Mouse (Mus musculus) MEL (cell line): ENCODE results near the gene Nod1. TPM values are rescaled to one million over a fixed set of nuclear protein-coding genes. Genes with fewer than 3 reads are reported as not detected.
A peak's percentile ranks its signal among the peaks of the same experiment; 100 is the strongest.

Experiments
- DNase-seq: peaks from one replicate; pipeline ENCODE4 v3.0.0; 2011; ENCODE audit warnings: low read depth, low spot score
- H3K27ac ChIP-seq: 2 replicates; pipeline ENCODE4 v1.5.1; 2012; ENCODE audit warnings: low read depth, mild to moderate bottlenecking, control low read depth, low read length, moderate library complexity; ENCODE audit not compliant: control insufficient read depth
- H3K27me3 ChIP-seq, 2 experiments: fragments of 150-350 bp in 1 of 2; sonication (generic) in 1 of 2; 2 replicates each; pipeline ENCODE4 v1.6.1; 2012; ENCODE audit warnings: low read length in 2 of 2, mild to moderate bottlenecking in 2 of 2, improper control_type of control experiment in 1 of 2, moderate library complexity in 1 of 2; ENCODE audit not compliant: insufficient read depth in 2 of 2, control insufficient read depth in 1 of 2
- H3K36me3 ChIP-seq, 2 experiments: 2 replicates each; pipeline ENCODE4 v1.6.1; 2012 to 2014; ENCODE audit warnings: low read length in 2 of 2, improper control_type of control experiment in 1 of 2, inconsistent platforms in 1 of 2, mild to moderate bottlenecking in 1 of 2; ENCODE audit not compliant: insufficient read depth in 2 of 2, control insufficient read depth in 1 of 2
- H3K4me1 ChIP-seq, 2 experiments: fragments of 150-350 bp in 1 of 2; sonication (generic) in 1 of 2; 2 replicates each; pipeline ENCODE4 v1.6.1; 2012; ENCODE audit warnings: low read length in 2 of 2, improper control_type of control experiment in 1 of 2, mild to moderate bottlenecking in 1 of 2; ENCODE audit not compliant: insufficient read depth in 2 of 2, control insufficient read depth in 1 of 2
- H3K4me3 ChIP-seq, 2 experiments: fragments of 150-350 bp in 1 of 2; sonication (generic) in 1 of 2; 2 replicates each; pipeline ENCODE4 v1.5.1; 2012; ENCODE audit warnings: low read depth in 2 of 2, low read length in 2 of 2, mild to moderate bottlenecking in 2 of 2, moderate library complexity in 2 of 2, control low read depth in 1 of 2, improper control_type of control experiment in 1 of 2; ENCODE audit not compliant: control insufficient read depth in 1 of 2, insufficient read depth in 1 of 2
- H3K79me2 ChIP-seq: 2 replicates; pipeline ENCODE4 v1.6.1; 2012; ENCODE audit warnings: mild to moderate bottlenecking, low read length, moderate library complexity; ENCODE audit not compliant: control insufficient read depth, poor library complexity, insufficient read depth
- H3K9ac ChIP-seq: 2 replicates; pipeline ENCODE4 v1.6.1; 2012; ENCODE audit warnings: low read depth, mild to moderate bottlenecking, control low read depth, low read length, moderate library complexity; ENCODE audit not compliant: control insufficient read depth, poor library complexity, severe bottlenecking
- H3K9me3 ChIP-seq: fragments of 150-350 bp; sonication (generic); replicated peaks from 2 replicates; pipeline ENCODE4 v1.6.1; 2012; ENCODE audit warnings: mild to moderate bottlenecking, low read length, improper control_type of control experiment, moderate library complexity; ENCODE audit not compliant: insufficient read depth
- BHLHE40 ChIP-seq: IDR thresholded peaks from 2 replicates; pipeline ENCODE4 v1.6.1; 2012; ENCODE audit warnings: low read depth, mild to moderate bottlenecking, inconsistent platforms, low read length, improper control_type of control experiment, borderline replicate concordance
- CHD1 ChIP-seq: IDR thresholded peaks from 2 replicates; pipeline ENCODE4 v1.6.1; 2012; ENCODE audit warnings: low read depth, mild to moderate bottlenecking, inconsistent platforms, low read length, improper control_type of control experiment
- CHD2 ChIP-seq: IDR thresholded peaks from 2 replicates; pipeline ENCODE4 v1.6.1; 2011; ENCODE audit warnings: low read length, improper control_type of control experiment
- CTCF ChIP-seq, 3 experiments: IDR thresholded peaks in 2 of 3; conservative IDR thresholded peaks in 1 of 3; 2 replicates each; pipeline ENCODE4 v1.5.1; 2011 to 2012; ENCODE audit warnings: low read length in 3 of 3, low read depth in 2 of 3, mild to moderate bottlenecking in 2 of 3, improper control_type of control experiment in 1 of 3, inconsistent platforms in 1 of 3, mixed read lengths in 1 of 3, moderate library complexity in 1 of 3; ENCODE audit not compliant: control insufficient read depth in 1 of 3, insufficient read depth in 1 of 3, poor library complexity in 1 of 3, severe bottlenecking in 1 of 3
- E2F4 ChIP-seq: IDR thresholded peaks from 2 replicates; pipeline ENCODE4 v1.6.1; 2011; ENCODE audit warnings: low read depth, low read length, improper control_type of control experiment, borderline replicate concordance
- EP300 ChIP-seq, 2 experiments: IDR thresholded peaks; 2 replicates each; pipeline ENCODE4 v1.6.1; 2011; ENCODE audit warnings: improper control_type of control experiment in 2 of 2, low read length in 2 of 2, low read depth in 1 of 2, mild to moderate bottlenecking in 1 of 2
- HCFC1 ChIP-seq: IDR thresholded peaks from 2 replicates; pipeline ENCODE4 v1.6.1; 2012; ENCODE audit warnings: low read depth, mild to moderate bottlenecking, inconsistent platforms, low read length, improper control_type of control experiment, moderate library complexity
- MAFK ChIP-seq: IDR thresholded peaks from 2 replicates; pipeline ENCODE4 v1.6.1; 2011; ENCODE audit warnings: low read depth, mild to moderate bottlenecking, low read length, improper control_type of control experiment, borderline replicate concordance
- MAX ChIP-seq: IDR thresholded peaks from 2 replicates; pipeline ENCODE4 v1.6.1; 2011; ENCODE audit warnings: low read length, improper control_type of control experiment
- MXI1 ChIP-seq: IDR thresholded peaks from 2 replicates; pipeline ENCODE4 v1.6.1; 2011; ENCODE audit warnings: mild to moderate bottlenecking, low read depth, low read length, improper control_type of control experiment
- MYB ChIP-seq: IDR thresholded peaks from 2 replicates; pipeline ENCODE4 v1.6.1; 2011; ENCODE audit warnings: mild to moderate bottlenecking, low read depth, low read length, improper control_type of control experiment
- MYC ChIP-seq: IDR thresholded peaks from 2 replicates; pipeline ENCODE4 v1.6.1; 2011; ENCODE audit warnings: low read depth, mild to moderate bottlenecking, low read length, improper control_type of control experiment, moderate library complexity
- POLR2AphosphoS5 ChIP-seq: IDR thresholded peaks from 2 replicates; pipeline ENCODE4 v1.6.1; 2012; ENCODE audit warnings: low read depth, borderline replicate concordance, mild to moderate bottlenecking, inconsistent platforms, low read length, moderate library complexity, mixed read lengths
- SIN3A ChIP-seq: IDR thresholded peaks from 2 replicates; pipeline ENCODE4 v1.6.1; 2012; ENCODE audit warnings: low read length, improper control_type of control experiment, inconsistent platforms
- SMC3 ChIP-seq: IDR thresholded peaks from 2 replicates; pipeline ENCODE4 v1.6.1; 2011; ENCODE audit warnings: low read depth, low read length, improper control_type of control experiment
- TAL1 ChIP-seq: IDR thresholded peaks from 2 replicates; pipeline ENCODE4 v1.6.1; 2012; ENCODE audit warnings: mild to moderate bottlenecking, inconsistent platforms, low read length, moderate library complexity, mixed read lengths
- TBP ChIP-seq: IDR thresholded peaks from 2 replicates; pipeline ENCODE4 v1.8.0; 2011; ENCODE audit warnings: low read depth, low read length, improper control_type of control experiment
- TCF12 ChIP-seq: IDR thresholded peaks from 2 replicates; pipeline ENCODE4 v1.6.1; 2014; ENCODE audit warnings: low read depth, mild to moderate bottlenecking, inconsistent platforms, low read length, improper control_type of control experiment, moderate library complexity
- USF1 ChIP-seq: IDR thresholded peaks from 2 replicates; pipeline ENCODE4 v1.6.1; 2014; ENCODE audit warnings: low read depth, mild to moderate bottlenecking, inconsistent platforms, low read length, improper control_type of control experiment, moderate library complexity
- USF2 ChIP-seq, 2 experiments: IDR thresholded peaks; 2 replicates each; pipeline ENCODE4 v1.6.1; 2011 to 2012; ENCODE audit warnings: improper control_type of control experiment in 2 of 2, low read length in 2 of 2, borderline replicate concordance in 1 of 2, inconsistent platforms in 1 of 2, low read depth in 1 of 2, mild to moderate bottlenecking in 1 of 2; ENCODE audit not compliant: insufficient read depth in 1 of 2
- ZMIZ1 ChIP-seq: IDR thresholded peaks from 2 replicates; pipeline ENCODE4 v1.6.1; 2012; ENCODE audit warnings: low read depth, mild to moderate bottlenecking, inconsistent platforms, low read length, improper control_type of control experiment, moderate library complexity
- ZNF384 ChIP-seq: IDR thresholded peaks from 2 replicates; pipeline ENCODE4 v1.6.1; 2012; ENCODE audit warnings: low read depth, mild to moderate bottlenecking, inconsistent platforms, low read length, improper control_type of control experiment
- polyA plus RNA-seq, 2 experiments: library from polyadenylated mRNA; stranded (reverse) in 1 of 2; unstranded in 1 of 2; fragments of >175 nt in 1 of 2; fragments of >200 nt in 1 of 2; gene quantifications; 2 replicates each; pipeline versions ENCODE4 v1.2.1 to v1.2.4; 2012; ENCODE audit warnings: low replicate concordance in 2 of 2, low read depth in 1 of 2; ENCODE audit not compliant: insufficient read length in 2 of 2, insufficient read depth in 1 of 2, missing spikeins in 1 of 2
- total RNA-seq: library from RNA; depleted of rRNA; stranded (reverse); fragments of 300-350 nt; gene quantifications from 2 replicates; pipeline ENCODE4 v1.2.3, GENCODE M21; 2012

Nod1 gene
- total and polyA plus RNA-seq, 3 experiments, result 0.12 to 0.21 TPM; not detected in 1

DNA sequence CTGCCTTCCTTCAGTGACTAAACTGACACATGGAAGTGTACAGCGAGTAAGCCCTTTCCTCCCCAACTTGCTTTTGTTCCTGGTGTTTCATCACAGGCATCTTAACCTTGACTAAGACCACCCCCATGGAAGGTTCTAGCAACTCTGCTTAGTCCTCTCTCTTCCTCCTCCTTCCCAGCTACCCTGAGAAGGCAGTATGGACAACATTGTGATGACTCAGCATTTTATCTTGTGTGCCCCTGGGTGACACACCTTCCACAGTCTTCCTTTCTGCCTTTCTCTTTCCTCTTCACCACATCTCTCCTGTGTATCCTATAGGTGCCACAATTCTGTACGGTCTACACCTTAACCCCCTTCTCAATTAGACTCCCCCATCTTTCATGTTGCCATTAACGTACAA, 41.8 kb upstream of the Nod1 start:
- H3K27me3 ChIP-seq, result no peaks in the 10 kb centered on the region
- H3K4me1 ChIP-seq, result peaks cover 0 to 3% of the 10 kb centered on the region in 2 experiments; a peak in 1 of 4 replicates
- no peak overlapping the region for H3K9ac ChIP-seq
- no peak overlapping the region for H3K27ac ChIP-seq
- H3K9me3 ChIP-seq, result no peaks in the 10 kb centered on the region
- peaks cover 0 to 2% of the 10 kb centered on the region in 2 experiments; a peak in 1 of 4 replicates for H3K36me3 ChIP-seq
- TF ChIP-seq BHLHE40 (no peak), ZNF384 (no peak), USF1 (no peak), POLR2AphosphoS5 (no peak), MAFK (peak; percentile 91)
- H3K79me2 ChIP-seq, result no peaks in the 10 kb centered on the region
- H3K4me3 ChIP-seq, result no peak overlapping the region
- no peak for DNase-seq

- no peak overlapping the region for H3K9ac ChIP-seq
- no peaks in the 10 kb centered on the region for H3K79me2 ChIP-seq
- no peaks in the 10 kb centered on the region; a peak in 2 of 4 replicates for H3K27me3 ChIP-seq
- peaks cover 0 to 2% of the 10 kb centered on the region in 2 experiments; a peak in 1 of 4 replicates for H3K36me3 ChIP-seq
- TF ChIP-seq CTCF (IDR thresholded peaks at IDR 0.05 in 2 of 3, conservative IDR thresholded peaks at IDR 0.05 in 1 of 3; ENCODE audit: control insufficient read depth in 1 of 3, insufficient read depth in 1 of 3, low read depth in 2 of 3, low read length in 3 of 3, poor library complexity in 1 of 3, severe bottlenecking in 1 of 3) (no peak), TCF12 (no peak), SIN3A (no peak), USF1 (no peak), MYC (no peak), ZMIZ1 (no peak), TAL1 (no peak), HCFC1 (no peak), MXI1 (no peak), TBP (no peak), CHD2 (no peak), E2F4 (no peak), MAX (no peak), MYB (no peak), EP300 (IDR thresholded peaks at IDR 0.05; ENCODE audit: low read depth in 1 of 2, low read length in 2 of 2) (no peak), USF2 (IDR thresholded peaks at IDR 0.05; ENCODE audit: borderline replicate concordance in 1 of 2, insufficient read depth in 1 of 2, low read depth in 1 of 2, low read length in 2 of 2) (no peak), POLR2AphosphoS5 (no peak), CHD1 (no peak), SMC3 (no peak)
- DNase-seq, result no peak
- no peaks in the 10 kb centered on the region for H3K9me3 ChIP-seq
- H3K4me3 ChIP-seq, result no peak overlapping the region
- no peak overlapping the region for H3K27ac ChIP-seq
- peaks cover 0 to 3% of the 10 kb centered on the region in 2 experiments; a peak in 1 of 4 replicates for H3K4me1 ChIP-seq
Observed at GRCm38 (mm10) chr6:55012516-55012915, 40.1 kb upstream of the Nod1 start.
